Mouse (Mus musculus): ENCODE measurements around the gene Foxi3.

Gene Foxi3

GRCm38 (mm10) chr6:70982416-70982815 is 26.1 kb downstream of the Foxi3 start:
- no peak for ATAC-seq (ENCODE audit: insufficient number of reproducible peaks, low FRiP score, low TSS enrichment)

GRCm38 (mm10) chr6:70986683-70987082 is 30.4 kb downstream of the Foxi3 start:
- ATAC-seq (ENCODE audit: insufficient number of reproducible peaks, low FRiP score, low TSS enrichment) = no peak

- no peak for ATAC-seq (ENCODE audit: insufficient number of reproducible peaks, low FRiP score, low TSS enrichment)
These were observed 39.9 kb downstream of the Foxi3 start for GRCm38 (mm10) chr6:70996123-70996723.

- ATAC-seq (ENCODE audit: insufficient number of reproducible peaks, low FRiP score, low TSS enrichment) = no peak
These were observed 46.3 kb downstream of the Foxi3 start for GRCm38 (mm10) chr6:71002656-71003055.

- ATAC-seq (ENCODE audit: insufficient number of reproducible peaks, low FRiP score, low TSS enrichment) = no peak
These were observed 47.8 kb downstream of the Foxi3 start for GRCm38 (mm10) chr6:71004161-71004560.

Data from cerebellum, adult (tissue).